Mouse (Mus musculus): ENCODE results near the gene Vps45. TPM values are rescaled to one million over a fixed set of nuclear protein-coding genes. Genes with fewer than 3 reads are reported as not detected.
A peak's percentile ranks its signal among the peaks of the same experiment; 100 is the strongest.
"Not testable (repeated sequence)": the region's sequence is repeated elsewhere in the genome, so short reads cannot be mapped to it uniquely, and the experiment has no call there.

Gene Vps45
- total RNA-seq, 2 experiments from 2014 or later, result 46.4 to 46.7 TPM

DNA sequence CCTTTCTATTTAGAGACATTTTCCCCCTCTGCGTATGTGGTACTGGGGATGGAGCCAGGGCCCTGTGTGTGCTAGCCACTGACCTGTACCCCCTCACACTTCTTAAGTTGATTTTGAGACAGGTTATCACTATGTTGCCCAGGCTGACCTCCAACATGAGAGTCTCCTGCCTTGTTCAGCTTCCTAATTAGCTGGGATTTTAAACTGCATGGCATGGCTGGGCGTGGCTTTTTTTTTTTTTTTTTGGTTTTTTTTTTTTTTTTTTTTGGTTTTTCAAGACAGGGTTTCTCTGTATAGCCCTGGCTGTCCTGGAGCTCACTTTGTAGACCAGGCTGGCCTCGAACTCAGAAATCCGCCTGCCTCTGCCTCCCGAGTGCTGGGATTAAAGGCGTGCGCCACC is 80.7 kb downstream of the Vps45 start:
- DNase-seq (ENCODE audit: low spot score in 2 of 2), result not testable (repeated sequence)

DNA sequence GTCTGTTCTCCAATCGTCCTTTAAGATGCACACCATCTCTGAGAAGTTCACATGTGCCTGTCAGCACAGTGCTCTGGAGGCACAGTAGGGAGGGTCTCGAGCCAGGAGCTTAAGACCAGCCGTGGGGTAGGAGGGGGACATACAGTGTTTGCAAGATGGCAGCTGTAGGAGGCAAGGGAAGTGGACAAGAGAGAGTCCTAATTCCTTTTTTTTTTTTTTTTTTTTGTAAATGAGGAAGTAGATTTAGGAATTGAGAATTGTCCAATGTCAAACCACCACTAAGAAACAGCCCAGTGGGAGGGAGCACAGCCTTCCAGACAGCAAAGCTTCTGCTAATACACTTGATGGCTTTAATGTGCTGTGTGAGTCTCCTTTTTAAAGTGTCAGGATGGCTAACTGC is 81.2 kb downstream of the Vps45 start:
- DNase-seq (ENCODE audit: low spot score in 2 of 2), result no peak

DNA sequence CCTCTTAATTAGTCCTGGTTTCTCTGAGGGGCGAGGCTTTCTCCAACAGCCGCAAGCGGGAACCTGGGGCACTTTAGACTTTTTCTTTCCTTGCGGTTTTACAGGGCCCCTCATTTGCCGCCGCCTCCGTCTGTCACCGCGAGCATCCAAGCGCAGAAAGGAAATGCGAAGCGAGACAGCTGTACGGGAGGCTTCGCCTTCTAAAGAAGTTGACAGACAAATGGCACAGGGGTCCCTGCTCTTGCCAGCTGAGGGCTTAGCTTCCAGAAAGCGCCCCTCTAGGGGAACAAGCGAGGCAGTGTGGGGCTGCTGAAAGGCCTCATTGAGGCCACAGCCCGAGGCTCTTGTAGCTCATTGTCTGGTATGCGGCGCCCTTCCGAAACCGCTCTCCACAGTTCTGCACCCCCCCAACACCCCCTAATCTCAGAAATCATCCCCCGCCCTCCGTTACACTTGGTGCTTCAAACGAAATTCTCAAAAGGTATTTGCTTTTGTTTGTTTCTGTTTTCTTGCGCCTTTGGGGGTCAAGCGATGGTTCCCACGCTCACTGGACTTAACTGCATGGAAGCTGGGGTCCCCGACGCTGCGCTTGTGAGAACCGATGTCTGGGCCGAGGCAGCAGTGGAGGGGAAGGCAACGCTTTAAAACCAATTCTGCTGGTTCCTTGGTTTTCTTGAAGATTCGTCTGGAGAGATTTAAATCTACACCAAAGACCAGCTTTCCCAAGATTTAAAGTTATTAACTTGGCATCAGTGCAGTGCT is 85.2 kb downstream of the Vps45 start:
- no peak for DNase-seq (ENCODE audit: low spot score in 2 of 2)

DNA sequence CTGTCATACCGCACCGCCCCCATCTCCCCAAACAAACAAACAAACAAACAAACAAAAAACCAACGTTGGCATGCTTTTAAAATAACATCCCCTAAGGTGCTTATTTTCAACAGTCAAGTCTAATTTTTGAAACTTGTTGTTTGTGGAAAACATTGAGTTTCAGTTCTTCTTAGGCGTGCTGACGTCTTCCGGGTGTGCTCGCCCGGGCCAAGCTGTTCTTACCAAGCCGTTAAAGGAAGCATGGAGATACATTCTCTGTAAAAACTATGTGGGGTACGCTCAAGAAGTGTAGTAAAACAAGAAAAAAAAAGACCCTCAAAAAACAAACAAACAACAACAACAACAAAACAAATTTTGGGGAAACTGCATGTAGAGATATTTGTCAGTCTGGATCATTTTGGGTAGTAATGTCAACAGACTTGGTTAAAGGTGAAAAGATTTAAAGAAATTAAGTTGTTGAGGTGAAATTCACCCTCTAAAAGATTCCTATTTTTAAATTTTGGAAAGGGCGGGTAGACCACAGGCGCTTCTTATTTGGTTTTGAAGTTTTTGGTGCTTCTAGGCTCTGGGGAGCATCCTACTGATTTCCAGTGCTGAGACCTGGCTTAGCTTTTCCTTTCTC is 85.9 kb downstream of the Vps45 start:
- no peak for DNase-seq (ENCODE audit: low spot score in 2 of 2)

DNA sequence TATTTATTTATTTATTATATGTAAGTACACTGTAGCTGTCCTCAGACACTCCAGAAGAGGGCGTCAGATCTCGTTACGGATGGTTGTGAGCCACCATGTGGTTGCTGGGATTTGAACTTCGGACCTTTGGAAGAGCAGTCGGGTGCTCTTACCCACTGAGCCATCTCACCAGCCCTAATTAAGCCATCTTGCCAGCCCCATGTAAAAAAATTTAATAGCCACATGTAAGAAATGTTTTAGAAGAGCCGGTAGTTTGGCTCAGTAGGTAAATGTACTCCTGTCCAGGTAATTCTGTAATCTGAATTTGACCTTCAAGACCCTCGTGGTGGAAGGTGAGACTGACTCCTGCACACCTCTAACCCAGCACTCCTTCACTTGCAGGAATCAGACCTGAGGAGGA is 87.6 kb downstream of the Vps45 start:
- DNase-seq (ENCODE audit: low spot score in 2 of 2), result not testable (repeated sequence)

DNA sequence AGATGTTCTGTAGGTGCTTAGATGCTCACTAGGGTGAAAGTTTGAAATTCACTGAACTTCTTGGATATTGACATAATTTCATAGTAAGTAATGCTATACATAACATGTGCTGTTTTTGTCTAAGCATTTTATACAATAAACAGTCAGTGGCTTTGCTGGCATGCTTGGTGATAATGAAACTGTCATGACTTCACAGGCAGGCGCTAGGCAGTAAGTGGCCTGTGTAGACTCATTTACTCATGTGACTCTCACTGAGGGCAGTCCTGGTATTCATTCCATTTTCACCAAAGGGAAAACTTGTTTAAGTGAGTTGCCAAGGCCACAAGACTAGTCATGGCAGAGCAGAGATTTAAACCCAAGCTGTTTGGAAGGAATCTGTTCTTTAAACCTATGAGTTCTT is 89.0 kb downstream of the Vps45 start:
- no peak for DNase-seq (ENCODE audit: low spot score in 2 of 2)

DNA sequence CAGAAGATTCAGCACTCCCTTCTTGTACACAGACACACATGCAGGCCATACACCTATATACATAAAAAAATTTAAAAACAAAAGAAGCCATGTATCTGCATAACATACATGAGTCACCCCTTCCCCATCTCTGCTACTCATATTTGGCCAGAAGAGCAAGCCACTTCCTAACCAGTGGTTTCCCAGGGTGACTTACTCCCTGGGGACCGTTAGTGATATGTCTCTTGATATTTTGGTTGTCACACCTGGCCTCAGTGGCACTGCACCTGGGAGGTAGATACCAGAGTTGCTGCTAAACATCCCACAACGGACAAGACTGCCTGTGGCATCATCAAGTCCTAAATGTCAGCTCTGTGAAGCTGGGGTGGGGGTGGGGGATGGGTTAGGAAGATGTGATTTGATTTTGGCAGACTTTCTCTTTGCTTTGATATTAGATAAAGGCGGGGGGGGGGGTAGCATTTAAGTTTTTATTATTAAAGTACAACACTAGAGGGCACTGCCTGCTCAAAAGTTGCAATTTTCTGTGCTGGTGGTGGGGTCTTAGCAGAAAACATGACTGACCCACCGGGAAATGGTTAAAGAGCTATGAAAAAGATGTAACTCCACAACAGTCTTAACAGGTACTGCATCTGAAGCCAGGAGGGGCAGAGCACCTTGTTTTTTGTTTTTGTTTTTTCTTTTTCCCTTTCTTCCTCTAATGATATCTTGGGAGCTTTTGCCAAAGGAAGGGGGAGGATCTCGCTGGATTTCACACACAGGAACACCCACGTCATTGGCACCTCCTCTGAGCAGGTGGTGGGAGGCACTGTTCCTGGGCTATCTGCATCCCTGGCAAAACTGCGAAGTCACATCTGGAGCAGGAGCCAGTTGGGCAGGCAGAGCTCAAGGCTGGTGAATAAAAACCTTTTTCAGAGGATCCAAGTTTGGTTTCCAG is 92.5 kb downstream of the Vps45 start:
- peak; percentile 64 to 73 for DNase-seq (ENCODE audit: low spot score in 2 of 2)

DNA sequence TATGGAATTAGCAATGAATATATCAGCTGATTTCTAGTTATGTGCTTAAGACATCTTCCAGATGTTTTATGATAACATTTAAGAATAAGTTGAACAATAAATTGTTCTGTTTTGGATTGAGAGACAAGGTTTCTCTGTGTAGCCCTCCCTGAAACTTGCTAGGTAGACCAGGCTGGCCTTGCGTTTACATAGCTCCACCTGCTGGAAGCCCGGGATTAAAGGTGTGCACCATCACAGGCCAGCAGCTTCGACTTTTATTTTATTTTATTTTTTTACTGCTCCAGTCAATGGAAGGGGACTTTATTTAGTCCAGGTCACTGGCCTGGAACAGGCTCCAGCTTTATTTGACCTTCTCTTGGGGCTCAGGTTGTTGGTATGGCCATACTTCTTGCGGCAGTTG is 94.6 kb downstream of the Vps45 start:
- peak in 1 of 2 experiments; percentile 39 for DNase-seq (ENCODE audit: low spot score in 2 of 2)

DNA sequence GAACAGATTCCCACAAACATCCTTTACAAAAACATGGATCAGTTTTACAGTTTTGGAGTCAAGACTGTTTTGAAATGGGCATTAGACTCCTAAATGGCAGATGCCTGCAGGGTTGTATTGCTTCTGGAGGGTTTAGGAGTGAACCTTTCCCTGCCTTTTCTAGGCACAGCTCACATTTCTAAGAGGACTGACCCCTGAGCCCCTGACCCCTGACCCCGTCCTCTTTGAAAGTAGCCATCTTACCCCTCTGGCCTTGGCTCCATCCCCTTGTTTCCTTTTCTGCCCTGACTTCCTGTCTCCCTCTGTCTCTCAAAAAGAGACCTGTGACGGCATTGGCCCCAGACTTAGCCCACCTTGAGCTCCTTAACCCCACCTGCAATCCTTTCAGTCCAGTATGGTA is 95.0 kb downstream of the Vps45 start:
- no peak for DNase-seq (ENCODE audit: low spot score in 2 of 2)

DNA sequence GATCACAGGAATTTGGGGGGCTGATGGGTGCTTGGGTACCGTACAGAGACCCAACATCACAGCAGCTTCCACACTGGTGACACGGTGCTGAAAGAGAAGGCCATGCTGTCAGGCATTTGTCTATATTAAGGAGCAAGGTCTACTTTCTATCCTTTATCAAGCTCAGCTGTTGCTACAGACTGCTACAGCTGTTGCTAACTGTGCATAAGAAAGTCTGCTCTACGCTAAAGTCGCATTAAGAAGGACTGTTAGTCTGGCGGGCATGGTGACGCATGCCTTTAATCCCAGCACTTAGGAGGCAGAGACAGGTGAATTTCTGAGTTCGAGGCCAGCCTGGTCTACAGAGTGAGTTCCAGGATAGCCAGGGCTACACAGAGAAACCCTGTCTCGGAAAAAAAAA is 96.1 kb downstream of the Vps45 start:
- DNase-seq (ENCODE audit: low spot score in 2 of 2), result not testable (repeated sequence)

DNA sequence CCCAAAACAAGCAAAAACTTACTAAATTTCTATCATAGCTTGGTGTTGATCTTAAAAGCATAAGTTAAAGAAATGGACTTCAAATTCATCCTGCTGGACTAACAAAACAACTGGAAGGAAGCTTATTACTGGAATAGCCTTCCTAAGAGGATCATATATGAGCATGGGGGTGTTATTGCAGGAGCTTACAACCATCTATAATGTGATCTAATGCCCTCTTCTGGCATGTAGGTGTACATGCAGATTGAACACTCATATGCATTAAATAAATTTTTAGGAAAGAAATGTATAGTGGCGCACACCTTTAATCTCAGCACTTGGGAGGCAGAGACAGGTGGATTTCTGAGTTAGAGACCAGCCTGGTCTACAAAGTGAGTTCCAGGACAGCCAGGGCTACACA is 98.5 kb downstream of the Vps45 start:
- DNase-seq (ENCODE audit: low spot score in 2 of 2), result no peak

DNA sequence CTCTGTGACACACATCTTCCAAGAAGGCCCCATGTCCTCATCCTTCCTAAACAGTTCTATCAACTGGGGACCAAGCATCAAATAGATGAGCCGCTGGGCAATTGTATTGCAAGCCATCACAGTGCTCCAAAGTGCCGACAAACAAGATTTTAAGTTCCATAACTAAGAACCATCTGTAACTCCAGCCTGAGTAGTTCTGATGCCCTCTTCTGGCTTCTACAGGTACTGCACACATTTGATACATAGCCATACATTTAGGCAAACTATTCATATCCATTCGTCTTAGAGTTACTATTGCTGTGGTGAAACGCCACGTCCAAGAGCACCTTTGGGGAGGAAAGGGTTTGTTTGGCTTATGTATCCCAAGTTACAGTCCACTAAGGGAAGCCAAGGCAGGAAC is 99.2 kb downstream of the Vps45 start:
- DNase-seq (ENCODE audit: low spot score in 2 of 2), result no peak

DNA sequence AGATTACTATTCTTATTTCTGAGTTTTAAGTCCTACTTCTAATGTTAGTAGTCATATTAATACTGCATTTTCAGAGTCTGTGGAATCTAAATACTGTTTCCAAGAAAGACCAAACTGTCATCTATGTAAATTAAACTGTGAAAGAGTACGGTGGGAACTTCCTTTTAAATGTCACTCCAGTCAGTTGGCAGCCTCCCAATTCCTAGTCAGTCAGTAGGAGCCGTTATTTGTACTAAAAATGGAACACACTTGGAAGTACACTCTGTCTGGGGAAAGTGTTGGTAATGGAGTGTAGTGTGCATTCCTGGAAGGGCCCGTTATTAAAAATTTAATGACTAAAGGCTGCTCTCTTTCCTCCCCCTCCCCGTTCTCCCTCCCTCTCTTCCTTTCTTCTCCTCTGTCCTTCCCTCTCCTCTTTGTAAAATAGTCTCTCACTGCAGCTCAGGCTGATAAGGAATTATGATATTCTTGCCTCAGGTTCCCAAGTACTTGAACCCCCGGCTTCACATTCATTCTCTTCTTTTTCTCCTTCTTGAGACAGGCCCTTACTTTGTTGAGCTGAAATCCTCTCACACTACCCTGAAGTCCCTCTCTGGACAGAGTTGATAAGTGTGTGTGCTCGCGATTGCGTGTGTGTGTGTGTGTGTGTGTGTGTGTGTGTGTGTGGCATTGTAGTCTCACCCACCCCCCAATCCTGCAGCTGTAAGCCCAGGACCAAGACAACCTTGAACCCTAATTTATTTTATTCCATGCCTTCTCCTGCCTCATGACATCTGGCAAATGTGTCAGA is 100.7 kb downstream of the Vps45 start:
- peak in 1 of 2 experiments; percentile 24 for DNase-seq (ENCODE audit: low spot score in 2 of 2)

DNA sequence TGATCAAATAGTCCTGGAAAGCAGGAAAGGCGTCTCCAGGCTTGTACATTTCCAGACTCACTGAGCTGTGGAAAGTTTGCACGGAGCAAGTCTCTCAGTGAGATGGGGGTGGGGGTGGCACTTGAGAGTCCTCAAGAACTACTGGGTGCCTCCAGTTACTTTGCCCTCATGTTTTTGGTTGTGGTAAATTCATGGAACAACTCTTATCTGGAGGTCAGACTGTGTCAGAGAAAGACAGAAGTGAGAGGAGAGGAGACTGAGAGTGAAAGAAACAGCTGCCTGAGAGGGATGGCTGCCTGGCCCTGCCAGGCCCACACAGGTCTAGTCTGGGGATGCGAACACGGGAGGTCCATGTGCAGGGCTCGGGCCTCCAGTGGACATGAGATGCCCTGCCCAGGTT is 102.9 kb downstream of the Vps45 start:
- no peak for DNase-seq (ENCODE audit: low spot score in 2 of 2)

DNA sequence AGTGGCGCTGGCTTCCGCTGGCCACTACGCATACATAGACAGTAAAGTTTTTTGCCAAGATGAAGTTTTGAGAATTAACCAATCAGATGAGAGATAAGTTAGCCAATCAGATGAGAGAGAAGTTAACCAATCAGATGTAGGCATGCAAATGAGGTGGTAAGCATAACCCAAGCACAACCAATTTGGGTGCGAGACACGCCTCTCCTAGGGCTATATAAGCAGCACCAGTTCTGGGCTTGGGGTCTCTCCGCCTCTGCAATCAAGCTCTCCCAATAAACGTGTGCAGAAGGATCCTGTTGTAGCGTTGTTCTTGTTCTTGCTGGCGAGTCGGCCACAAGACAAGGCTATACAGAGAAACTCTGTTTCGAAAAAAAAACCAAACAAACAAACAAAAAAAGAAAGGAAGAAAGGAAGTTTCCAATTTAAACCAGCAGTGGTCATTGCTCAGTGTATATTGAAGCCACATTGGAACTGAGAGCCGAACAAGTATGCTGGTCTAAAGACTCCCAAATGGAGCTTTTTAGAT is 103.6 kb downstream of the Vps45 start:
- not testable (repeated sequence) for DNase-seq (ENCODE audit: low spot score in 2 of 2)

DNA sequence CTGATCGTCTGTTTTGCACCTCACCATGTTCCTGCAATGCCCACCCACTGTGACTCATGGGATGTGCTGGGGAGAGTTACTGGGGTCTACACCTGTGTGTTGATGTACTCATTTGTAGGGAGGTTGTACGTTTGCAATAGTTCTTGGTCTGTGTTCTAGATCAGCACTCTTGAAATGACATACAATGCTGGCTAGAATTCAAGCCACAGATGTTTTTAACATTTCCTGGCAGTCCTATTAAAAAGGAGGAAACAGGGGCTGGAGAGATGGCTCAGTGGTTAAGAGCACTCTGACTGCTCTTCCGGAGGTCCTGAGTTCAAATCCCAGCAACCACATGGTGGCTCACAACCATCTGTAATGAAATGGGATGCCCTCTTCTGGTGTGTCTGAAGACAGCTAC is 104.7 kb downstream of the Vps45 start:
- DNase-seq (ENCODE audit: low spot score in 2 of 2), result no peak

DNA sequence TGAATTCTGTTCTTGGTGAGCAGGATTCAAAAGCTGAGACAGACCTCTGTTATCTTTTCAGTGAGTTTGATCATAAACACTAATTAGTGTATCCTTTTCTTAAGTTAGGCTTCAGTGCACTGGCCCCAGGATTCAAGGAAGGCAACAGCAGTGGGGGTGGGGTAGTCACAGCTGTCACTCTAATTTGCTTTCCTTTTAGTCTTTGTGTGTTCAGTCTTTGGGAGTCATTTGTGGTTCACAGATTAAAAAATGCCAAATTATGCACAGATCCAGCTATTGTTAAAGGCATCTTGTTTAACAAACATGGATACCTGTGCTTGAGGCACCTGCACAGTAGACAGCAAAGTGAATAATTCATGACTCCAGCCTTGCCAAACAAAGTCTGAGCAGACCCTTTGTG is 105.2 kb downstream of the Vps45 start:
- no peak for DNase-seq (ENCODE audit: low spot score in 2 of 2)

DNA sequence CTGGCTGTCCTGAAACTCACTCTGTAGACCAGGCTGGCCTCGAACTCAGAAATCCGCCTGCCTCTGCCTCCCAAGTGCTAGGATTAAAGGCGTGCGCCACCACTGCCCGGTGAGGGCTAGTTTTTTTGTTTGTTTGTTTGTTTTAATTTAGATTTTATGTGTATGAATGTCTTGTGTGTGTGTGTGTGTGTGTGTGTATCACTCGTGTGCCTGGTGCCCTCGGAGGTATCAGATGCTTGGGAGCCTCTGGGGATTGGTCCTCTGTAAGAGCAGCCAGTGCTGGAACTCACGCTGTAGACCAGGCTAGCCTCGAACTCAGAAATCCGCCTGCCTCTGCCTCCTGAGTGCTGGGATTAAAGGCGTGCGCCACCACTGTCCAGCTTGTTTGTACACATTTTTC is 106.7 kb downstream of the Vps45 start:
- not testable (repeated sequence) for DNase-seq (ENCODE audit: low spot score in 2 of 2)

DNA sequence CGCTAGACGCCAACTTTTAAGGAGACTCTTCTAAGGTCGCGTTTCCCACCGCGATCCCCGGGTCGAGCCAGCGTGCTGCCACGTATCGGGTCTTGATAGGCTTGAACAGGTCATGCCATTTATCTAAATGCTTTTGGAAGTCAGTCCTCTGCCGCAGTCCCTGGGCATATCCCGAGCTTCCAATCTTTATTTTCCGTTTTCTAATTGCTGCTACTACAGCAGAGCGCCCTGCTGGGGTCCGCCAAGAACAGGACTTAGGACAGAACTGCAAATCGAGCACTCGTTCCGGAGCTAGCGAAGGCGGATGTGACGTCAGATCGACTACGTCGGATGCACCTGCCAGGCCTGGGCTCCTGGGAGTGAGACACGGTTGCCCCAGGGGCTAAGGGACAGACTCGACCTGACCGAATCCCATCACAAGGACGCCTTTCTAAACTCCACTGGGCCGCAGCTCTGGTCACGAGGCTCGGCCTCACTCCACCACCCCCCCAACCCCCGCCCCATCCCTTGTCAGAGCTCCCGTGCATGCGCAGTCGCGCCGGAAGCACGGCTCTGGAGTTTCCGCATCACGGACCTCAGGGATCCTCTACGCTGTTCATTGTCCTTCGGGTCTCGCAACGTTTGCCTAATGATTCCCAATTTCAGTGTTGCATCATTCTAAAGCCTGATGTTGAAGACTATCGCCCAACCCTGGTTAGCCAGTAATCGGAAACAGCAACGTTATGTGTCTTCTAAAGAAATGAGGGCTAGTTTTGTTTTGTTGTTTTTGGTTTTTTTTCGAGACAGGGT is 107.3 kb downstream of the Vps45 start:
- peak; percentile 85 to 91 for DNase-seq (ENCODE audit: low spot score in 2 of 2)
